Mouse (Mus musculus): ENCODE data around the gene Rhox2b. TPM values are rescaled to one million over a fixed set of nuclear protein-coding genes. Genes with fewer than 3 reads are reported as not detected.

The Rhox2b gene
- not detected for polyA plus RNA-seq (2014; fragmentation: Illumina TruSeq; extraction: RNeasy Lipid Tissue Mini Kit (QIAGEN cat#74804); ENCODE audit: low read depth, low replicate concordance)

DNA sequence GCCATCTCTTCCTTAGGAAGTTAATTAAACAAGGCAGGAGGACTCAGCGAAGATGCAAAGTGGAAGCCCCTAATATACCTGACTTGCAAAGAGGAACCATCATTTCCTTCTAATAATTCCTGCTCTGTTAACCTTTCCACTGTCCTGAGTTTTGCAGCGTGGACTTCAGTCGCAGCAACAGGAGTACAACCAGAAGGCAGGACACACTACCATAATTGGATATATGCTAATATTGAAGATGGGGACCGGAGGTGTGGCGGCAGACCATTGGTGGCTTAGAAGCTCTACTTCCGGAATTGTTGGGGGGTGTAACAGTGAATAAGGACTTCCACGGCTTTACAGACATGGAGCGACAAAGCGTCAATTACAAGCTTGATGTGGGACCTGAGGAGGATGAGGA, at the start of gene Rhox2b:
Gene Rhox2b (plus strand): TSS at position 301 of the 400 bp plus-strand sequence.

DNA sequence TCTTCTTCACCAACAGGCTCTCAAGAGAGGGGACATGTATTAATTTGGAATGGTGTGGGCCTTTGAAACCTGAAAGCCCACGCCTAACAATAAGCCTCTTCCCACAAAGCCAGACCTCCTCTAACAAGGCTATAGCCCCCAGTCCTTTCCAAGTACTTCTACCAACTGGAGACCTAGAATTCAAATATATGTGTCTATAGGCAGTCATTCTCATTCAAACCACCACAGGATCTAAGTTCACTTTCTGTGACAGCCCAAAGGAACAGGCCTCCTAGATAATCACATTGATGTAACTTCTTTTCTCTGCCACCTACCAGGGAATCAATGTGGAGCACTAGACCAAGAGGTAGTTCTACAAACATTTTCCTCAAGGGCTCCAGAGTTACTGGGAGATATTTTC, 32.1 kb upstream of the Rhox2b start, which contains the start of gene Rhox3a2:
Gene Rhox3a2 (plus strand): TSS at position 301 of the 400 bp plus-strand sequence.

DNA sequence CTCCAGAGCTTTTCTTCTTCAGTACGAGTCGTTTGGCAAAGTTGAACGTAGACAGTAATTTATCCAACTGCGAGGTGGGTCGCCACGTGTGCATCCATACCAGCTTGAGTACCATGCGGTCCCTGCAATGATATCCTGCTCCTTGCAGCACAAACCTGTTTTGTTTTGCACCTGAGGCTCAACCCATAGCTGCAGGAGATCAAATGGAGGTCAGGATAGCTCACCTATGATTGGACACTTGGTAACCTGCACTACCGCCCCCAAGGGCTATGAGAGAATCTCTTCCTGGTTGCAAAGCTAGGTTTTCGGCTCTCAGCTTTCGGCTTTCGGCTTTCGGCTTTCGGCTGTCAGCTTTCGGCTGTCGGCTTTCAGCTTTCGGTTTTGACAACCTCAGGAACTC, 21.3 kb upstream of the Rhox2b start, which contains the start of gene Rhox4a2:
Gene Rhox4a2 (plus strand): TSS at position 301 of the 400 bp plus-strand sequence.

DNA sequence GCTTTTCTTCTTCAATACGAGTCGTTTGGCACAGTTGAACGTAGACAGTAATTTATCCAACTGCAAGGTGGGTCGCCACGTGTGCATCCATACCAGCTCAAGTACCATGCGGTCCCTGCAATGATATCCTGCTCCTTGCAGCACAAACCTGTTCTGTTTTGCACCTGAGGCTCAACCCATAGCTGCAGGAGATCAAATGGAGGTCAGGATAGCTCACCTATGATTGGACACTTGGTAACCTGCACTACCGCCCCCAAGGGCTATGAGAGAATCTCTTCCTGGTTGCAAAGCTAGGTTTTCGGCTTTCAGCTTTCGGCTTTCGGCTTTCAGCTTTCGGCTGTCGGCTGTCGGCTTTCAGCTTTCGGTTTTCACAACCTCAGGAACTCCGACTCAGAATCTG, 20.3 kb downstream of the Rhox2b start, which contains the start of gene Rhox4b:
Gene Rhox4b (plus strand): TSS at position 301 of the 400 bp plus-strand sequence.

DNA sequence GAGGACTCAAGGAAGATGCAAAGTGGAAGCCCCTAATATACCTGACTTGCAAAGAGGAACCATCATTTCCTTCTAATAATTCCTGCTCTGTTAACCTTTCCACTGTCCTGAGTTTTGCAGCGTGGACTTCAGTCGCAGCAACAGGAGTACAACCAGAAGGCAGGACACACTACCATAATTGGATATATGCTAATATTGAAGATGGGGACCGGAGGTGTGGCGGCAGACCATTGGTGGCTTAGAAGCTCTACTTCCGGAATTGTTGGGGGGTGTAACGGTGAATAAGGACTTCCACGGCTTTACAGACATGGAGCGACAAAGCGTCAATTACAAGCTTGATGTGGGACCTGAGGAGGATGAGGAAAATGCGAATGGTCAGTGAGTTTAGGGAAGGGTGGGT, 41.5 kb downstream of the Rhox2b start, which contains the start of gene Rhox2c:
Gene Rhox2c (plus strand): TSS at position 301 of the 400 bp plus-strand sequence.

DNA sequence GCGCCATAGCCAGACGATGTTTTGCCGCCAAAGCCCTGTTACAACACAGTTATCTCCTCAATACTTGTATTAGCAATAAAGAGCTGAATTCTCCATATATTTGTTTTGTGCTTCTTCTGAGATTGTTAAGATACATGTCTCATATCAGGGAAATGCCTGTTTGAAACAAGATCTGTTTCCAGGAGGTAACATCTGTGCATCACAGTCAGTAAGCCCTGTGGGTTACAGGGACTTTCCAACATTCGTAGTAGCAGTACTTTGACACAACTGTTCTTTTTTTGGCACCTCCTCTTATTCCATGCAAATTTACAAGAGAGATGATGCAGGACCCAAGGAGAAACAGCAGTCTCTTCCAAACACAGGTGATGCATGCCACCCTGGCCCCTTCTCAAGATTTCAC, 46.4 kb downstream of the Rhox2b start, which contains the start of gene Rhox3c:
Gene Rhox3c (plus strand): TSS at position 301 of the 400 bp plus-strand sequence.

Other genes starting within 250 kb of the Rhox2b start
- 0.27 TPM for gene Akap14, start 243.2 kb upstream of the Rhox2b start, polyA plus RNA-seq (2014; fragmentation: Illumina TruSeq; extraction: RNeasy Lipid Tissue Mini Kit (QIAGEN cat#74804); ENCODE audit: low read depth, low replicate concordance)
- gene Ndufa1, start 220.9 kb upstream of the Rhox2b start, polyA plus RNA-seq (2014; fragmentation: Illumina TruSeq; extraction: RNeasy Lipid Tissue Mini Kit (QIAGEN cat#74804); ENCODE audit: low read depth, low replicate concordance), result 548 TPM
- 2.7 TPM for gene Rnf113a1, start 220.8 kb upstream of the Rhox2b start, polyA plus RNA-seq (2014; fragmentation: Illumina TruSeq; extraction: RNeasy Lipid Tissue Mini Kit (QIAGEN cat#74804); ENCODE audit: low read depth, low replicate concordance)
- gene Gm9, start 201.0 kb upstream of the Rhox2b start, polyA plus RNA-seq (2014; fragmentation: Illumina TruSeq; extraction: RNeasy Lipid Tissue Mini Kit (QIAGEN cat#74804); ENCODE audit: low read depth, low replicate concordance), result not detected
- gene Rhox1, start 189.8 kb upstream of the Rhox2b start, polyA plus RNA-seq (2014; fragmentation: Illumina TruSeq; extraction: RNeasy Lipid Tissue Mini Kit (QIAGEN cat#74804); ENCODE audit: low read depth, low replicate concordance), result not detected
- gene Rhox2a, start 167.1 kb upstream of the Rhox2b start, polyA plus RNA-seq (2014; fragmentation: Illumina TruSeq; extraction: RNeasy Lipid Tissue Mini Kit (QIAGEN cat#74804); ENCODE audit: low read depth, low replicate concordance), result not detected
- gene Rhox3a, start 162.1 kb upstream of the Rhox2b start, polyA plus RNA-seq (2014; fragmentation: Illumina TruSeq; extraction: RNeasy Lipid Tissue Mini Kit (QIAGEN cat#74804); ENCODE audit: low read depth, low replicate concordance), result not detected
- not detected for gene Rhox4a, start 146.7 kb upstream of the Rhox2b start, polyA plus RNA-seq (2014; fragmentation: Illumina TruSeq; extraction: RNeasy Lipid Tissue Mini Kit (QIAGEN cat#74804); ENCODE audit: low read depth, low replicate concordance)
- gene Rhox3a2, start 32.0 kb upstream of the Rhox2b start, polyA plus RNA-seq (2014; fragmentation: Illumina TruSeq; extraction: RNeasy Lipid Tissue Mini Kit (QIAGEN cat#74804); ENCODE audit: low read depth, low replicate concordance), result not detected
- gene Rhox4a2, start 21.2 kb upstream of the Rhox2b start, polyA plus RNA-seq (2014; fragmentation: Illumina TruSeq; extraction: RNeasy Lipid Tissue Mini Kit (QIAGEN cat#74804); ENCODE audit: low read depth, low replicate concordance), result not detected
- not detected for gene Rhox4b, start 20.4 kb downstream of the Rhox2b start, polyA plus RNA-seq (2014; fragmentation: Illumina TruSeq; extraction: RNeasy Lipid Tissue Mini Kit (QIAGEN cat#74804); ENCODE audit: low read depth, low replicate concordance)
- not detected for gene Rhox2c, start 41.6 kb downstream of the Rhox2b start, polyA plus RNA-seq (2014; fragmentation: Illumina TruSeq; extraction: RNeasy Lipid Tissue Mini Kit (QIAGEN cat#74804); ENCODE audit: low read depth, low replicate concordance)
- gene Rhox3c, start 46.5 kb downstream of the Rhox2b start, polyA plus RNA-seq (2014; fragmentation: Illumina TruSeq; extraction: RNeasy Lipid Tissue Mini Kit (QIAGEN cat#74804); ENCODE audit: low read depth, low replicate concordance), result not detected
- gene Rhox4c, start 68.3 kb downstream of the Rhox2b start, polyA plus RNA-seq (2014; fragmentation: Illumina TruSeq; extraction: RNeasy Lipid Tissue Mini Kit (QIAGEN cat#74804); ENCODE audit: low read depth, low replicate concordance), result not detected
- gene Rhox2d, start 81.4 kb downstream of the Rhox2b start, polyA plus RNA-seq (2014; fragmentation: Illumina TruSeq; extraction: RNeasy Lipid Tissue Mini Kit (QIAGEN cat#74804); ENCODE audit: low read depth, low replicate concordance), result not detected
- gene Rhox4d, start 102.3 kb downstream of the Rhox2b start, polyA plus RNA-seq (2014; fragmentation: Illumina TruSeq; extraction: RNeasy Lipid Tissue Mini Kit (QIAGEN cat#74804); ENCODE audit: low read depth, low replicate concordance), result not detected
- not detected for gene Rhox2e, start 118.4 kb downstream of the Rhox2b start, polyA plus RNA-seq (2014; fragmentation: Illumina TruSeq; extraction: RNeasy Lipid Tissue Mini Kit (QIAGEN cat#74804); ENCODE audit: low read depth, low replicate concordance)
- gene Rhox3e, start 130.0 kb downstream of the Rhox2b start, polyA plus RNA-seq (2014; fragmentation: Illumina TruSeq; extraction: RNeasy Lipid Tissue Mini Kit (QIAGEN cat#74804); ENCODE audit: low read depth, low replicate concordance), result not detected
- not detected for gene Rhox4e, start 145.3 kb downstream of the Rhox2b start, polyA plus RNA-seq (2014; fragmentation: Illumina TruSeq; extraction: RNeasy Lipid Tissue Mini Kit (QIAGEN cat#74804); ENCODE audit: low read depth, low replicate concordance)
- not detected for gene Rhox2f, start 159.3 kb downstream of the Rhox2b start, polyA plus RNA-seq (2014; fragmentation: Illumina TruSeq; extraction: RNeasy Lipid Tissue Mini Kit (QIAGEN cat#74804); ENCODE audit: low read depth, low replicate concordance)
- not detected for gene Rhox3f, start 168.9 kb downstream of the Rhox2b start, polyA plus RNA-seq (2014; fragmentation: Illumina TruSeq; extraction: RNeasy Lipid Tissue Mini Kit (QIAGEN cat#74804); ENCODE audit: low read depth, low replicate concordance)
- not detected for gene Rhox4f, start 195.6 kb downstream of the Rhox2b start, polyA plus RNA-seq (2014; fragmentation: Illumina TruSeq; extraction: RNeasy Lipid Tissue Mini Kit (QIAGEN cat#74804); ENCODE audit: low read depth, low replicate concordance)
- gene Rhox3g, start 216.5 kb downstream of the Rhox2b start, polyA plus RNA-seq (2014; fragmentation: Illumina TruSeq; extraction: RNeasy Lipid Tissue Mini Kit (QIAGEN cat#74804); ENCODE audit: low read depth, low replicate concordance), result not detected
- gene Rhox2g, start 231.4 kb downstream of the Rhox2b start, polyA plus RNA-seq (2014; fragmentation: Illumina TruSeq; extraction: RNeasy Lipid Tissue Mini Kit (QIAGEN cat#74804); ENCODE audit: low read depth, low replicate concordance), result not detected
- not detected for gene Rhox4g, start 239.3 kb downstream of the Rhox2b start, polyA plus RNA-seq (2014; fragmentation: Illumina TruSeq; extraction: RNeasy Lipid Tissue Mini Kit (QIAGEN cat#74804); ENCODE audit: low read depth, low replicate concordance)